Mouse (Mus musculus): Measurements from ENCODE around the gene Smad6.

GRCm38 (mm10) chr9:64049471-64050380, 27.9 kb upstream of the Smad6 start:
- no peak for TF ChIP-seq TAL1 (IDR thresholded peaks at IDR 0.05; ENCODE audit: low read length)
- TF ChIP-seq GATA1 (IDR thresholded peaks at IDR 0.05; ENCODE audit: low read length): no peak

Measured in erythroblast, embryonic 14.5 days (primary cell).